Mouse (Mus musculus): Measurements from ENCODE around the gene Cyp4a30b. TPM values are rescaled to one million over a fixed set of nuclear protein-coding genes. Genes with fewer than 3 reads are reported as not detected.

Gene Cyp4a30b
- under 1 TPM in 1 of 2 experiments, not detected in 1; 0.20 TPM for polyA plus RNA-seq (2017; shearing (Covaris generic))

DNA sequence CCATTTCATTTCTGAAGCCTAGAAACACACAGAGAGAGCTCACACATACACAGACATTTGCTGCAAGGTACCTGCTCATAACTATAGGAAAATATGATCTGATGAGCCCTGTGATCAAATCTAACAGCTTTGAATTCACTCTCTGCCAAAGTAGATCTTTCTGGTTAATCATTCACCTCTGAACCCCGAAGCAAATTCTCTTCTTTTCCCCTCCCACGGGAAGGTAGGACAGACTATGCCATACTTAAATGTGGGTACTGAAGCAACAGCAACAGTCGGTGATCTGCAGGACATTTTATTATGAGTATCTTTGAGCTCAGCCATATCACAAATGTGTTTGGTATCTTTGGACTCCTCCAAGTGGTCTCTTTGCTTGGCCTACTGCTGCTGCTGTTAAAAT, at the start of gene Cyp4a30b:
Cyp4a30b (plus strand) TSS at position 301 of the 400 bp plus-strand sequence.

DNA sequence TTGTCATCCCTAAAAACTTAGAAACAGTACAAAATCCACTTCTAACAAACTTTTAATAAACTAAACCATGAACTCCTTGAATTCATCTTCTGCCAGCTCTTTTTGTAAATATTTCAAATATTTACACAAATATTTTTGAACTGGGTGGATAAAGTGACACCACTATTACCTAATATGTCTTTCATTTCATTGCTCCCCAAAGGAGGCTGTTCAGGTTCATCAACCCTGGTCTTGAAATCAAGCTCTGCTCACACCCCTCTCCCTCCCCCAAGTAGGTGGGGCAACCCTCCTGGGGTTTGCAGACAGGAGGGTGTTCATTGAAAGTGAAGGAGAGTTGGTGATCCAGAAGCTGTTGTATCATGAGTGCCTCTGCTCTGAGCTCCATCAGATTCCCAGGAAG, 41.1 kb upstream of the Cyp4a30b start, which contains the start of gene Cyp4a12b:
Cyp4a12b (plus strand) TSS at position 301 of the 400 bp plus-strand sequence.

DNA sequence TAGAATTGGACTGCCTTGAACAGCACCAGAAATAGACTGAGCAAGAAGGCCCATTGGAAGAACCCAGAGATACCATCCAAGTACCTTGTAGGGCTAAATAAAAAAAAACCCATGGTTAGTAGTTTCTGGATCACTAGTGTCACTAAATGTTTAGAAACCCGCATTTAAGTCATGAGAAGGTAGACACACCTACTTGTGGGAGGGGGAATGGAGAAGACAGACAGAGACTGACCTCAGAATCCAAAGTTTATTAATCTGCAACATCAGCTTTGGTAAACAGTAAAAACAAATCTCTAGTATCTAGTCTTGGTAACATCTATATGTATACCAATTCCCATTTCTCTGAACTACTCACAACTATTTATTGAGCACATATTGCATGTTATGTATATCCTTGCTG, 43.6 kb downstream of the Cyp4a30b start, which contains the start of gene Cyp4a14:
Cyp4a14 (minus strand) TSS at position 142 of the 400 bp plus-strand sequence.

GRCm38 (mm10) chr4:115518000-115518399, 65.6 kb downstream of the Cyp4a30b start, which contains the start of gene Cyp4a10:
Gene Cyp4a10, plus strand, starts transcription at chr4:115518264.

Other genes starting within 250 kb of the Cyp4a30b start
- gene Cyp4a29, start 210.5 kb upstream of the Cyp4a30b start, polyA plus RNA-seq (2017; shearing (Covaris generic)), result under 1 TPM in 1 of 2 experiments, not detected in 1; 0.23 TPM
- gene Cyp4a12a, start 153.6 kb upstream of the Cyp4a30b start, polyA plus RNA-seq (2017; shearing (Covaris generic)), result under 1 TPM in 1 of 2 experiments, not detected in 1; 0.15 TPM
- under 1 TPM in 1 of 2 experiments, not detected in 1; 0.06 TPM for gene Cyp4a12b, start 41.0 kb upstream of the Cyp4a30b start, polyA plus RNA-seq (2017; shearing (Covaris generic))
- not detected for gene Cyp4a14, start 43.5 kb downstream of the Cyp4a30b start, polyA plus RNA-seq (2017; shearing (Covaris generic))
- gene Cyp4a10, start 65.7 kb downstream of the Cyp4a30b start, polyA plus RNA-seq (2017; shearing (Covaris generic)), result not detected
- under 1 TPM; 0.14 to 0.48 TPM for gene Cyp4a31, start 111.0 kb downstream of the Cyp4a30b start, polyA plus RNA-seq (2017; shearing (Covaris generic))
- gene Cyp4a32, start 148.4 kb downstream of the Cyp4a30b start, polyA plus RNA-seq (2017; shearing (Covaris generic)), result not detected
- under 1 TPM in 1 of 2 experiments, not detected in 1; 0.24 TPM for gene Cyp4b1, start 195.1 kb downstream of the Cyp4a30b start, polyA plus RNA-seq (2017; shearing (Covaris generic))

All from inflammation-experienced regulatory T-cells (primary cell).